Mouse (Mus musculus): ENCODE results near the gene Ptprs.
"Not testable (repeated sequence)": the region's sequence is repeated elsewhere in the genome, so short reads cannot be mapped to it uniquely, and the experiment has no call there.

Gene Ptprs

DNA sequence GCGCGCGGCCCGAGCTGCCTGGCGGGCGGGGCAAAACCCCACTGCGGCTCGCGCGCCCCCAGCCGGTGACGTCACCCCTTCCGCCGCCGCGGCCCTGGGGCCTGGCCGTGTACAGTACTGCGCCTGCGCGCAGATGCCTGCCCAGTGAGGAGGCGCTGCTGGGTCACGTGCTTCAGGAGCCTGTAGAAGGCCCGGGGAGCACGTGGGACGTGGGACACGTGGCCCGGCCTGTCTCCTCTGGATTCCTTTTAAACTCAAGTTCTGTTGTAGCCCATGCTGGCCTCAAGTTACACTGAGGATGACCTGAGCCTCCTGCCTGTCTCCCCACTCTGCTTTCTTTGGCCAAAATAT lies at the start of gene Ptprs:
TSS of gene Ptprs (minus strand) at position 82 of the 351 bp plus-strand sequence.
- DNase-seq (ENCODE audit: low spot score), result peak; percentile 66

DNA sequence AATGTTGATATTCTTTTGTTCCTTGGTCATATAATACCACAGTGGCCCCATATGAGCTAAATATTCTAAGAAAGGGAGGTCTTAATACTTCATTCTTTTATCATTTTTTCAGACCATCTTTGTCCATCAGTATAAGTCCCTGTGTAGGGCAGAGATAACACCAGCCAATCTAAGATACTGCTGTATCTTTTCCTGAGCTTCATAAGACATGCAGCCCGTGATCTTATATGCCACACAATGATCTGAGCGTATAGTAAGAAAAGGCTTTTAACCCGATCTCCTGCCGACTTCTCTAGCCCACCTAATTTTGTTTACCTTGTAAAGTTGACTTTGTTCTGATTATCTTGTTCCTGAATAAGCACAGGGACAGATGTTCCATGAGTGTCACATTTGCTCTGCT lies 48.7 kb upstream of the Ptprs start:
- DNase-seq (ENCODE audit: low spot score), result no peak

DNA sequence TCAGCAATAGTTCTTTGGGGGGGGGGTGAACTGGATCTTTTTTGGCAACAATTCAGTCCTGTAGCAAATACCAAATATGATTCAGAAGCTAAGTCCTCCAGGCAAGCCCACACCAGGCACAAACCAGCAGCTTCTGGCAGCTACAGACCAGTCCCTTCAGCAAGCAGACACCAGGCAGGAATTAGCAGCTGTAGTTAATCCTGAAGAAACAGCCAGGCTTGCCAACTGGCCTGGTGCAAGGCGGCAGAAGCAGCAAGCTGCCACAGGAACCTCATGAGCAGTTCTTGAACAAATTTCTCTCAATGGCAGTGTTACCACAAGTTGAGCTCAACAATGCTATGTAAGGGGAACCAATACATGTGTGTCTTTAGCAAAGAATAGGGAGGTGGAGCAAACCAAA lies 46.5 kb upstream of the Ptprs start:
- DNase-seq (ENCODE audit: low spot score), result no peak

DNA sequence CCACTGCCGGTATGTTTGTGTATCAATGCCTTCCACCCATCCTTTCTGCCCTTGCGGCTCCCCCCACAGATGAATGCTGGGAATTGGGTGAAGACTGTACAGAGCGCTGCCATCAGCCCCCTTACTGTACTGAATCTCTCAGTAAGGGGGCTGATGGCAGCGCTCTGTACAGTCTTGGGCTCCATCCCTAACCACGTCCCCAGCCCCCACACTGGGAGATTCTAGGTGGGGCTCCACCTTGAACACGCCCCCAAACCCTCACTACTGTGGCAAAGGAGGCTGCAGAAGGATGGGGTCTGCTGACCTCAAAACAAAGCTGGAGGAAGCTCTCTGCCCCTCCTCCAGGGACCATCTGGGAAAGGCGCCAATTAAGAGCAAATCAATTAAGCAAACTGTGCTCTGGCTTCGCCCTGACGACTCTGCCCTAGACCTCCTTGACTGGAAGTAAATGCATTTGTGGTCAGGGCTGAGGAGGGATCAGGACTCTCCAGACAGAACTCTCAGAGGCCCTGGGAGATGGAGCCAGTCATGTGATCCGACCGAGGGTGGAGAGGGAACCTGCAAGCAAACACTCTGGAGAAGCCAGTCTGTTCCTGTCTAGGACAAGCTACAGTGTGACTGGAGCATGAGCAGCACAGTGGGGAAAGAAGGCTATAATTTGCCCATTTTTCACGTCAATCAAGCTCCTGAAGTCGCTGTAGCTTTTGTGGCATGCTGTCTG lies 39.6 kb upstream of the Ptprs start:
- no peak for DNase-seq (ENCODE audit: low spot score)

DNA sequence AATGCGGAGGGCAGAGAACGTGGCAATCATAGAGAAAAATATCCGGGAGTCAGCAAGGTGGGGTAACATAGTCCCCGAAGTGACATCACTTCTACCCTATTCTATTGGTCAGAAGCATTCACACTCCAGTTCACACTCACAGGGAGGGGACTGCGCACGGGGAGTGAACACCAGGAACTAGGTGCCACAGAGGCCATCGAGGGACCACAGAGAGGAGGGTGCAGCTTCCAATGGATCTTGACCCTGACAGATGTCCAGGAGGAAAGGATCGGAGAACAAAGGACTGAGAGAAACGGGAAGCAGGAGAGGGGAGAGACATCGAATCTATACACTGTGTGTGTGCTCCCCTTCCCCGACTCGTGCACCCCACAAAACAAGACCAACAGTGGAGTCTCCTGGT lies 38.6 kb upstream of the Ptprs start:
- no peak for DNase-seq (ENCODE audit: low spot score)

DNA sequence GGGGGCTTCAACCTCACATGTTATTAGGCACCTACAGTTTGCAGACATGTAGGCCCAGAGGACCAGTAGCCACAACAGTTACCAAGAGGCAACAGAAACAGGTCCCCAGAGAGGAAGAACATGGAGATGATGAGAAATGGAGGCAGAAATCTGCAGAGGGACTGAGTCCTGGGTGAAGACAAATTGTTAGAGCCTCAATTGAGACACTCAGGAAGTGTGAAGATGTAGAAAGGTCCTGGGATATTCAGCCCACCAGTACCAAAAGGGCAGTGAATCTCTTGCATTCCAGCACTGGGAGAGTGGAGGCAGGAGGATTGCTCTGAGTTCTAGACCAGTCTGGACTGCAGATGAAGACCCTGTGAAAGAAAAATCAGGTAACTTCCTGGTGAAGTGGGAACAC lies 38.0 kb upstream of the Ptprs start:
- DNase-seq (ENCODE audit: low spot score), result no peak

DNA sequence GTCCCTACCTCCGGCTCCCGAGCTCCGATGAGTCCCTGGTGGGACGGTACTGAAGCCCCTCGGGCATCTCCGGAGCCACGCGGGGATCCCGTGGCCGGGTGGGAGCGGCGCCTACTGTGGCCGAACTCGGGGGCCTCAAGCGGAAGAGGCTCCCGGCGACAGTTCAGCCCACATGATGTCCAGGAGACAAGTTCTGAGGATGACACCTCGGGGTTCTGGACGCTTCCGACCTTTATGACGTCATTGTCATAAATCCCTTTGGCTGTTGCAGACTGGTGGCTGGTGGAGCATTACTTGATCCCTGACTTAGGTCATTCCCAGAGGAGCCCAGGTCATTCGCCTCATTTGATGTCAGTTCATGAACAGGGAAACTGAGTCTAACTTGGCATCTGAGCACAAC lies 36.0 kb upstream of the Ptprs start, which contains the start of gene Znrf4:
TSS of gene Znrf4 (minus strand) at position 122 of the 400 bp plus-strand sequence.
- DNase-seq (ENCODE audit: low spot score), result no peak

DNA sequence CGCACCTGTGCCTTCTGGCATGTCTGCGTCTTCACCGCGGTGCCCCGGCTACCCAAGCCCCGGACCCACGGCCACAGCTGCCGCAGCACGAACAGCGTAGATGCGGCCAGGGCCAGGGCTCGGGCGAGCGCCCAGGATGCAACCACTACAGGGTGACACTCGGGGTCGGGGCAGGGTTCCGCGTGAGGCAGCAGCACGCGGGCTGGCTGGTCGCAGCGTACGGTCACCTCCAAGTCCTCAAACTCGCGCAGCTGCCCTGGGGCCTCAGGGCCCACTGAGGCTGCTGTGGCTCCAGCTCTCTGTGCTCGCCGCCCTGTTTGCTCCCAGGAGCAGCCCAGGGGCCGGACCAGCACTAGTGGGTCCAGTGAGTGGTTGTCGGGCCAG lies 35.4 kb upstream of the Ptprs start:
- no peak for DNase-seq (ENCODE audit: low spot score)

DNA sequence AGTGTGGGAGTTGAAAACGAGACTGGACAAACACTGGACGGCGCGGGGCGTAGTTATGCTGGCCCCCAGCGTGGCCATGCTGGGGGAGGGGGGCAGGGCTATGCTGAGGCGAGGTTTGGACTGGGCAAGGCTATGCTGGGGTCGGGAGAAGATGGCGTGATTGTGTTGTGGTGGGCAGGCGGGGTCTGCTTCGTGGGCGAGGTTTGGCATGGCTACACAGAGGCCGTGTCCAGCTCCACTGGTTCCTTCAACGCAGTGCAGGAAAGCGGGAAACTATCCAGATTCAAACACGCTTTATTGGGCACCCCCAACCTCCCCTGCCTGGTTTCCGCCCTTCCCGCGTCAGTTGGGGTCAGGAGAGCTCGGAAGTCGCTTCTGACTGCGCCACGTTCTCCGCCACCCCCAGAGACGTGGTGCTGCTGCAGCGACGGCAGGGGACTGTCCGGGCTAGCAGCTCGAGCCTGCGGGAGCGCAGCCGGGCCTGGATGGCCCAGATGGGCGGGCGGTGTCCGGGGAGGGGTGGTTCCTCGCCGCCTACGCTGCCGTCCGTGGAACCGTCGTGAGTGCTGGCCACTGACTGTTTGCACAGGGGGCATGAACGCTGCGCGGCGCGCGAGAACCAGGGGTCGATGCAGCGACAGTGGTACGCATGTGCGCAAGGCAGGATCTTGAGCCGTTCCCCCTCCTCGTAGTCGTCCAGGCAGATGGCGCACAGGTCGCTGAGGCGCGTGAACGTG lies 34.9 kb upstream of the Ptprs start:
- no peak for DNase-seq (ENCODE audit: low spot score)

DNA sequence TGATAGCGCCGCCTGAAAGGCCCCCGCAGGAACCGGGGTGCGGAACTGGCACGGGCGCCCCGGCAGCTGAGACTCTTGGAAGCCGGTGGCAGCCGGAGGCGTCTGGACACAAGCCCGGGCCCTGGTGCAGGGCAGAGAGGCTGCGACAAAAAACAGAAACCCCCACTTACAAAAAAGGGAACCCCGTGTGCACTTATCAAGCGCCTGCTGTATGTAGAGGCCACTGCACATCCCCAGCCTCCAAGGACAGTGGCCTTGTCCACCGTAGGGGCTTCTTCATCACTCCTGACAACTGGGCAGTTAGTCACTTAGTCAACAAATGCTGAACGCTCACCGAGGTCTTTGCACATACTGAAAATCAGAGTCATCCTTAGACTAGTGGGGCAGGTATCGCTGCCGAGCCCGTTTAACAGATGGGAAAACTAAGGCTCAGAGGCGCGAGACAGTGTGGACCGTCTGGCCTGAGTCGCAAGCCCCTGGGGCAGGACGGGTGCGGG lies 34.2 kb upstream of the Ptprs start:
- DNase-seq (ENCODE audit: low spot score), result no peak

DNA sequence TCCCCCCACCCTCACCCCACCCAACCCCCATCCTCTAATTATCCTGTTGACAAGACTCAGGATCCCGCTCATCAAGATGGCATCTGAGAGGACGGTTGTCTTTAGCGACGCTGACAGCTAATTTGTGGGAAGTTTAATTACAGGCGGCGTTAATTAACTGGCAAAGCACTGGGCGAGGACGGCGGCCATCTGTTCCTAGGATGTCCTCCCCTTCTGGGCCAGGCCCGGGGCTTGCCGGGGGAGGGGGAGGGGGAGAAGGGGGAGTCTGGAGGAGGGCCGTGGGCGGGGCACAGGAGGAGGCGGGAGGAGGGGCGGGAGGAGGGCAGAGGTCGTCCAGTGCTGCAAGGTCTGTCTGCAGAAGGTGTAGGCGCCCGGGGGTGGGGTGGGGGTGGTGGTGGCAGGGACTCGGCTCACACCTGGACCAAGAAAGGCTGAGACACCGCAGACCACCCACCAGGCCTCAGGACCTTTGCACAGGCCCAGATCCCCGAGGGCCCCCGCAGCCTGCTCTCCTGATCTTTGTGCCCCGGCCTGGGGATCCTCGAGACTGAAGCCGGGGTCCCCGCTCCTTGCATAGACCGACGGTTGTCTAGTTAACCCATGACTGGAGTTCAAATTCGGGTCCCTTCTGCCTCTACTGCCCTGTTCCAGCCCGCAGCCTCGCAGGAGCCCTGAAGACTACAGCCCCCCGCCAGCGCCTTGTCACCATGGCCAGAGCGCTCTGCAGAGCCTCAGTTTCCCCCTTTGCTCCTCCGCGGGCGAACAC lies 33.6 kb upstream of the Ptprs start:
- DNase-seq (ENCODE audit: low spot score), result no peak

DNA sequence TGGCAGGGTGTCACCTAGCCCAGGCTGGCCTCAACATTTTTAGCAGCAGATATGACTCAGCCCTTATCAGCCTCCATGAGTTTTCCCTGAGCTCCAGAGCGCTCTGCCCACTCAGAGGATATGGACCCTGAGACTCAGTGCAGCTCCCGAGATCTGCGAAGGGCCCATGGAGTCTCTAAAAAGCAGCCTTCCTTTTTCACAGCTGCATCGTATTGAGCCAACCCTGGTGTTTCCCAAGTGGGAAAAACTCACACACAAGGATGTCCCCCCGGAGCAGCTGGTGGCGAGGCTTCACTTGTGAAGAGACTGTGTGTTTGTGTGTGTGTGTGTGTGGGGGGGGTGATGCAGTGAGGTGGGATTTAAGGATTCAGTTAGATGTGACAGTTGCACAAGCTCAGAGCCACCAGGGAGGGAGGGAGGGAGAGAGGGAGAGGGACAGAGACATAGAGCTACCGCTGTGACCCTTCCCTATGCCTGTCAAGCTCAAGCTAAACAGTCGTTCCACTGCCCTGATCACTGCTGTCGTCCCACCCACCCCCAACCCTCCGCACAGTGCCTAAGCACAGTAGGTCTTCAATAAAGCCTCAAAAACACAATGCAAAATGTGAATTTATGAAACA lies 32.8 kb upstream of the Ptprs start:
- no peak for DNase-seq (ENCODE audit: low spot score)

DNA sequence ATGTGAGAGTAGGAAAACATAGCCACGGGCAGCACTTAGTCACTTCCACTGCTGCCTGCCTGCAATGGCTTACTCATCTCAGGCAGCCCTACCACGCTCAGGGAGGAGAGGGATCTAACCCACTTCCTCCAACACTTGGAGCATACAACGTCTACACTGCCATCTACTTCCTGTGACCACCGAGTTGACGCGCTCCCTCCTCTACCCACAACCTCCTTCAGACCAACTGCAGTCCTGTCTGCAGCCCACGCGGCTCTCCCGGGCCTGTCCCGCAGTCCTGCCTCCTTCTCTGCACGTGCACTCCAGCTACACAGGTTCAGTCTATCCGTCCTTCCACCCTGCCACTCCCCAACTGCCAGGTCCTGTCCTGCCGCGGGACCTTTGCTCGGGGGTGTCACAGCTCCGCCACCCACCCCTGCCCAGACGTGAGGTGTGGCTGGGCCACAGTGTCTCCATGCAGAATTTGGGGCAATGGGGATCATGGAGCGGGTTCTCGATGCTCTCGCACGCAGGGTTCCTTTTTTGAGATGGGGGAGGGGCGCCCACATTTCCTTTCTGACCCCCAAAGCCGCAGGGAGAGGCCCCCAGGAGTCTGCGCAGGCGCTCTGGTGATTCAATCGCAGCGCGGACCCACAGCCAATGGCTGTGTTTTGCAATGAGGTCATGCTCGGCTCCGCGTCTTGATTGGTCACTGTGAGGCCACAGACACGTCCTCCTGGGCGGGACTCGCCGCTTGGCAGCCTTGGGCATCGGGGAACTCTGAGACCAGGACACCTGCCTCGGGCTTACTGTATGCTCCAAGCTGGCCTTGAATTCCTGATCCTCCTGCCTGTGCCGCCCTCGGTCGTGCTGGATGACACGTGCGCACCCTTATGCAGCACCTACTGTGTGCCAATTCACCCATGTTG lies 31.1 kb upstream of the Ptprs start:
- peak; percentile 75 for DNase-seq (ENCODE audit: low spot score)

DNA sequence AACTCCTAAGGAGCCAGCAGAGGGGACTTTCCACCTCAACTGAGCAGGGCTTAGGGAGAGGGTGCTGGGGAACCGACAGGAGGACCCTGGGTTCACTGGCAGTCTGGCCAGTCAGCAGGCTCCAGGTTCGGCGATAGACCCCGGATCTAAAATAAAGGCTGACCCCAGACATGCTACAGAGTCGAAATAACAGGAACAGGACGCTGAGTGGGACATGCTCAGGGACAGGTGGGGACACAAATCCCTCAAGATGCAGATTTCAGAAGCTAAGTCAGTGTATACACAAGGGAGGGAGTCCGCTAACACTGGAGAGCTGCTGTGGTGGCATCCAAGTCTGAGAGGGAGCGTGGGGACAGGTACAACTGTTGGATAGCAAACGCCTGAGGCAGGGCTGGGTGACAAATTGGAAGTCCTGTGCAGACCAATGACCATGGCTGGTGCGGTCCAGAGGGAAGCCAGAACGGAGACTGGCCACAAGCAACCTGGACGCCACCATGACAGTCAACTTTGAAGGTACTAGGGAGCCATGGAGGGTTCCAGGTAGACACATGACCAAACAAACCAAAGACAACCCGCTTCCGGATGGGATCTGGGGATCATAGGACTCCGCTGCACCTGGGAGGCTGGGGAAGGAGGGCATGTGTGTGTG lies 30.3 kb upstream of the Ptprs start:
- no peak for DNase-seq (ENCODE audit: low spot score)

DNA sequence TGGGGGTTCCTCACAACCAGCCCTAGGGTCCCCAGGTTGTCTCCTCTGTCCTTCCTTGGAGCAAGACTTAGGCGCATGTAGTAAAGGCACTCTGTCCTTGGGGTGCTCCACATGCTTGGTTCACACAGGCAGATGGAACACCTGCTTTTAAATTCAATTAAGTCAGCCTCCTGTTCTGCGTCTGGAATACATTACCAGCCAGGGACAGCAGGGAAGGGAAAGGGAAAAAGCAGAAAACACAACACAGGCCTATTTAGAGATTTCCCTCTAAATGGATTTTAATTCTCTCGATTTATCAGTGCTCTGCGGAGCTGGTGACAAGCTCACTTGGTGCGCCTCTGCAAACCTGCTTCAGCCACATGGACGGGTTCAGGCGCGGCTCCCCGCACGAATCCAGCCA lies 29.1 kb upstream of the Ptprs start:
- DNase-seq (ENCODE audit: low spot score), result no peak

DNA sequence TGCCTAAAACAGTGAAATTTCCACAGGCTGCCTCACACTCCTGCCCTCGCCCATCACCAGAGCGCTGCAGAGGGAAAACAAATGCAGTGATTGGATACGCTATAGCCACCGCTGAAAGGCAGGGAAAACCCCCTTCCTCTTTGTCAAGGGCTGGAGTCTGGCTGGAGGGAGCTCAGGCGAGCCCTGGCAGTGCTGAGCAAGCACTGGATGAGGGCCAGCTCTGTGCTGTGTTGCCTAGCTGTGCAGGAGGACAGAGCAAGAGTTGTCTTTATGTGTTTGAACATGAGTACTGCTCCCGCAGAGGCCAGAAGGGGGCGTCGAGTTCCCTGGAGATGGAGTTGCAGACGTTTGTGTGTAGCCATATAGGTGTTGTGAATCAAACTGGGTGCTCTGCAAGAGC lies 26.2 kb upstream of the Ptprs start:
- no peak for DNase-seq (ENCODE audit: low spot score)

DNA sequence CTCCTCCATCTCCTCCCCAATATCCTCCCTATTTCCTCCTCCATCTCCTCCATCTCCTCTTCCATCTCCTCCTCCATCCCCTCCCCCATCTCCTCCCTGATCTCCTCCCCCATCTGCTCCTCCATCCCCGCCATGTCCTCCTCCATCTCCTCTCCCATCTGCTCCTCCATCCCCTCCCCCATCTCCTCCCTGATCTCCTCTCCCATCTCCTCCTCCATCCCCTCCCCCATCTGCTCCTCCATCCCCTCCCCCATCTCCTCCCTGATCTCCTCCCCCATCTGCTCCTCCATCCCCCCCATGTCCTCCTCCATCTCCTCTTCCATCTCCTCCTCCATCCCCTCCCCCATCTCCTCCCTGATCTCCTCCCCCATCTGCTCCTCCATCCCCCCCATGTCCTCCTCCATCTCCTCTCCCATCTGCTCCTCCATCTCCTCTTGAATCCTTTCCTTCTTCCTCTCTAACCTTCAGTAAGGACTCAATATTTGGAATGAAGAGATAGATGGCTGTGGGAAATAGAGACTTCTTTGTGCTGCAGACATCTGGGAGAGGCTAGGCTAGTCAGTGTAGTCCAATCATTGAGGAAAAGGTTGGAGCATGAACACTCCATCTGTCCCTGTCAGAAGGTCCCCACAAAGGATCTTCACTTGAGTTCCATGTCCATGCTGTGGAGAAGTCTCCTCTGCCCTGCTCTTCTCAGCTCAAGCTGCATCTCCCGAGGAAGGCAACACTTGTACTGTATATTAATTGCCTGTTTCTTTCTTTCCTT lies 25.5 kb upstream of the Ptprs start:
- DNase-seq (ENCODE audit: low spot score), result not testable (repeated sequence)

DNA sequence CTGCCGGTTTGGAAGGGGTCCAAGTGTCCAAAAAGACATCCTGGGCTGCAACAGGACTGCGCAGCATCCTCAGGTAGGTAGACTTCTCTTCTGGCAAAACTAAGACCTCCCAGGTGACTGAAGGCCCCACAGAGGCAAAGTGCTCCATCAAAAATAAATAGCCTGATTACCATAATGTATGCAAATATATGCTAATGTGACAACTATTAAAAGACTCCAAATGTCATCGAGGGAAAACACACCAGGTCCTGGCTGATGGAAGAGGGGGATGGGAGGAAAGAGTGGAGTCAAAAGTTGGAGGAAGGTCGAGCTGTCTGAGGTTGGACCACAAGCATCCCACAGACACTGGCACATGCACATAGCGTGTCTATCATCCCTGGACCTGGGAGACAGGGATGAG lies 22.9 kb upstream of the Ptprs start:
- DNase-seq (ENCODE audit: low spot score), result no peak

DNA sequence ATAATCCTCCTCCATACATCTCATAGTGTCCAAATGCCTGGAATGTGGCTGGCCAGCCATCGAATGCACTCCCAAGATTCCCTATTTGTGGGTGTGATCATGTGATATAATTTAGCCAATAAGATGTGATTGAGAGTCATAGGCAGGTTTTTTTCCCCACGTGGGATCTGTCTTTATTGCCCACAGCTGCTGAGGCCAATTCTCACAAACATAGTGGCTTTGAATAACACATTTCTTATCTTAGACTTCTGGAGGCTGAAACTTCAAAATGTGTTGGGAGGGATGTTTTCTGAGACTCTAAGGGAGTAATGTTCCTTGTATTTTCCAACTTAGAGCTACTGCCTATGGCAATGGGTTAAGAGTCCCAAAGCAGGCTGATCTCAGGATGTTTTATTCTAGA lies 18.2 kb upstream of the Ptprs start:
- no peak for DNase-seq (ENCODE audit: low spot score)

DNA sequence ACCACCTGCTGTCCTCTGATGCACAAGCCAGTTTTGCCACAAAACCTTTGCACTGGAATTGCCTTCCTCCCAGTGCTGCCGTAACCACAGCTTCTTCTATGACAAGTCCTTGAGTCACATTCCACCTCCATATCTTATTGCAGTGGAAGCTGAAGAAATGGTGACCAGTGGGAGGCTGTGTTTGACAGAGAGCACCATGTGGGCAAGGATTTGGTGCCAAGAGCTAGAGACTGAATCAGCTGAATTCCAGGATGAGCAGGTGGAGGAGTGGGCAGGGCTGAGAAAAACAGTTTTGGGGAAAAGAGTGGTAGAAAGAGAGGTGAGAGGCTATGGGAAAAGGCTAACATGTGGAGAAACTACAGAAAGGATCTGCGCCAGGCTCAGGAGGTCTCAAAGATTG lies 17.6 kb upstream of the Ptprs start:
- DNase-seq (ENCODE audit: low spot score), result no peak
